Mouse (Mus musculus): ENCODE results near the gene Ift27.

Ift27 gene

DNA sequence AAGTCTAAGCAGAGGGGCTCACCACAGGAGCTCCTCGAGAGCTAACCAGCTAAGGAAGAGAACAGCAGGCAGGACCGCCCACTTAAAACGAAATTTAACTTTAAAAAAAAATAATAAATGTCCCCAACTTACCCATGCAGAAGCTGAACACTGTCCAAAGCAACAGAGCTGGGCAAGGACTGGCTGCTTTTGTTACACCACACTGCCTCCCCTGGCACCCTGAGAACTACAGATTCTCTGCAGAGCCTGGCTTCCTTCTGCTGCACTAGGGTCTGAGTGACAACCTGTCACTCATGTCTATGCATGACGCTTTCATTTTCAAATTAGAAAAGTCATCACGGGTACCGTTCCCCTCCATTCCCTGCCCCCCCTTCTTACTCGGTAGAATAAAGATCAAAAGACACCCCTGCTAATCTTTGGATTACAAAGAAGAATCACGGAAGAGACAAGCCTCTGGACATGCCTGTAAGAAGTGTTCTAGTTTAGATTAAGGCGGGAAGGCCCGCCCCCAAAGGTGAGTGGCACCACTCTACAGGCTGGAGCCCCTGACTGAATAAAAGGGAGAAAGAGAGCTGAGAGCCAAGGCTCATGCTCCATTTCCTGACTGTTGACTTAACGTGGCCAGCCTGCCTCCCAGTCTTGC lies 1.5 kb downstream of the Ift27 start:
- DNase-seq (ENCODE audit: low spot score) = no peak

DNA sequence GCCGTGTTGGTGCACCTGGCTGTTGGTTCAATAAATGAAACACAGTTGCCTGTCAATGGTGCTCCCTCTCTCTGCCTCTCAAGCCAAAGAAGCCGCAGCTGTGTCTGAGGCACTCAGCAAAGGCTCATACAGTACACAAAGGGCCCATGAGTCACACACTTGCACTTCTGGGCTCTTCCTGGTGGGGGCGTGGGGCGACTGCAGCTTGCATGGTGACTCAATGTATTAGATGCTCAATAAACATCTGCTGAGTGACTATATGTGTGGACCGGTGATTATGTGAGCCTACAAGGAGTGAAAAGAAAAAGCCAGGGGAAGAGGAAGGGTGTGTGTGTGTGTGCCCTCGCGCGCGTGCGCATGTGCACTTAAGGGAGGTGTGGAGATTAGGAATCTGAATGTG lies 2.3 kb downstream of the Ift27 start:
- DNase-seq (ENCODE audit: low spot score) = no peak

DNA sequence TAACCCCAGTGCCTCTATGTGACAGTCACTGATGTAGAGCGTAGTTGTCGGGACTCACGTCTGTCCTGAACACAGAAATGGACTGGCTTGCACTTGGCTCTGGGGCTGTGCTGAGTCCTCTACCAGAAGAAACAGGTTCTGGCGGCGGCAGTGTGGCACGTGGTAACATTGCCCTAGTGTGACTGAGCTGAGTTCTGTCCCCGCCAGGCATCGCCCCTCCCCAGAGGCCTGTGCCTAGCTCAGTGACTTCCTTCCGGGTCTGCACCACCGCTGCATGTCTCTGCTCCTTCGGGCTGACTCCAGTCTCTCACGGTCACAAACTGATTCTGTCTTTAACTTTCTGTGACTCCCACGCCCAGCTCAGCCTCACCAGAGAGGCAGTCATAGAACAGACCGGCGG lies 3.2 kb downstream of the Ift27 start:
- DNase-seq (ENCODE audit: low spot score) = peak; percentile 33

DNA sequence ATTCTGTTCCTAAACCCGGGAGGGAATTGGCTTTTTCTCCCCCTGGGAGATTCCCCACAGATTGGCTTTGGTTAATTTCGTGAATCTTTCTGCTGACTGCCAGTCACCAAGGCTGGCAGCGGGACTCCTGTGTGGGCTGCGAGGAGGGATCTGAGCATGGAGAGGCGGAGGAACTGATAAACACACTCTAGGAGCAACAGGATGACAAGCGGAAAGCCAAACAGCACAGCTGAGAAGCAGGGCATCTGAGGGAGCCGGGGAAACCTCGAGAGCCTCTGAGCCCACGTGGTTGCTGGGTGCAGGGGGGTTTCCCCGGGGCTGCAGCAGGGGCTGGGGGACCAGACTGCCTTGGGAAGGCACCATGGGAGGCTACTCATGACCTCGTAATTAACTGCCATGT lies 4.3 kb downstream of the Ift27 start:
- no peak for DNase-seq (ENCODE audit: low spot score)

DNA sequence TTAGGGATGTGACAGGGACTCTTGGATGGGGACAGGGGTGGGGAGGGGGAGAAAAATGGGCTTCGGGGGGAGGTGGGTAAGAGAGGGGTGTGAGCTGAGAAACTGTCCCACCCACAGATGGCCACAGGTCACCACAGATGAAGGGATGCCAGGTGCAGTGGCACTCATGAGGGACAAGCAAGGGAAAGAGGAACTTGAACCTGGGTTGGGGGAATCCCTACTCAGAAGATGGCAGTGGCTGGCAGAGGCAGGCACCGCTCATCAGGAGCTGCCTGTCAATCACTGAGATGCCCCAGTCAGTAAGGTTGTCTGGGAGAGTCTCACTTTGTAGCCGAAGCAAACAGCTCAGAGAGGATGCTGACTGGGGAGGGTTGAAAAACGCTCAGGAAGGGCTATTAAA lies 8.6 kb downstream of the Ift27 start:
- peak; percentile 27 for DNase-seq (ENCODE audit: low spot score)

DNA sequence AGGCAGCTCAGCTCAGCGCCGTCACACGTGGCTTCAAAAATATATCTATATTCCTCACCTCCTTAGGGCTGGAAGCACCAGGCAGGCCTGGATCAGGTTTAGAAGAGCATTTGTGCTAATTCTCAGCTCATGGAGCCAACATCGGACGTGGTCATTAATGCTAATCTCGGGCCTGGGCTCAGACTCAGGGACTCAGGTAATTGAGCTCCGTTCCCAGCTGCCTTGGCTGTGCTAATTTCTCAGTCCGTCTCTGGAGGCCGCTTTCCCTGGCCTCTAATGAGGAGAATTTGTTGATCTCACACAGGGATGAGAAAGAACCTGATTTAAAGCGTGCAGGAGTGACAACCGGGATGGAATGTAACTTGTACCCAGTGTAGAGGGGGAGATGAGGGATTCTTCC lies 9.4 kb downstream of the Ift27 start:
- DNase-seq (ENCODE audit: low spot score) = no peak

DNA sequence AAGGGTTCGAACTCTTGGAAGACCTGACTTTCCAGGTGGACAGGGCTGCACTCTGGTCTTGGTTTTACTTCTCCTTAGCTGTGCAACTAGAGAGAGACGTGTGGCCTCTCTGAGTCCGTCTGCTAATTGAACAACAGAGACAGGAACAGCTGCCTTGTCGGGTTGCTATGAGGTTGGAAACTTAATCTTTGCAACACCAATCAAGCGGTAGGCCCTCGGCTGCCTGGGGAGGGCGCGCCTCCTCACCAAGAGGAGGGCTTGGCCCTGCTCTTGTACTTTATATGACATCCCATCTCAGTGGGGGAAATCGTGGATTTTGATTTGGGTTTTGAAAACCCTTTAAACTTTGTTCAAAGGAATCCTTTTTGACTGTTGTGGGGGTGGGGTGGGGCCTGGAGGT lies 12.0 kb downstream of the Ift27 start:
- no peak for DNase-seq (ENCODE audit: low spot score)

DNA sequence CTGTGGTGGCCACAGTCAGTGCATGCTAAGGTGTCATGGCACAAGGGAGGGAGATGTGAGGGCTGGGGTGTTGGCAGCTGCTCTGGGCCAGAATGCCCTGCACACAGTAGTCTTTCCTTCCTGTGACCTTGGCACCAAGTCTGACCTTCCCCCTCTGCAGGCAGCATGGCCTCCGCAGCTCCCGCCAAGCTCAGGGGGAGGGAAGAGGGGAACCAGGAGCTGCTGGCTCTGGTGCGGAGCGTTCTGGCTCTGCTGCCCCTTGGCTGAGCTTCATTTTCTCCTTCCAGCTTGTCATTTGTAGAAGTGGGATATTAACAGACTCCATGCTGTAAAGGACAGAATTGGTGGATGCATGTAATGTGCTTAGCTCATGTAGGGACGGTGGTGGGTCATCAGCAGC lies 15.6 kb downstream of the Ift27 start:
- no peak for DNase-seq (ENCODE audit: low spot score)

DNA sequence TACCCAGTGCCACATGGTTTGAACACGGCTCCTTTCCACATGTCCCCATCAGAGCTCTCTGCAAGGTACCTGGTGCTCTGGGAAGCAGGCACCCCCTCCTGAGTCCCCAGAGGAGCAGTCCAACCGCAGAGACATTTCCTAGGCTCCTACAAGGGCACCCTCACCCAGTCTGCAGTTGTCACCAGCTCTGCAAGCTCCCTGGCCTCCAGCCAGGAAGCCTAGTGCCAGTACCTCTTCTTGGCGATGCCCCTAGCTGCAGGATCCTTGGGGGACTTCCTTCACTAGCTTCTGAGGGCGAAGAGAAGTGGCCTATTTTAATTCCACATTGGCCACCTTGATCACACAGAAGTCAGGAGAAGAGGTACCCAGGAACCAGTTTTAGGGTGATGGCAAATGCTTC lies 16.1 kb downstream of the Ift27 start:
- no peak for DNase-seq (ENCODE audit: low spot score)

DNA sequence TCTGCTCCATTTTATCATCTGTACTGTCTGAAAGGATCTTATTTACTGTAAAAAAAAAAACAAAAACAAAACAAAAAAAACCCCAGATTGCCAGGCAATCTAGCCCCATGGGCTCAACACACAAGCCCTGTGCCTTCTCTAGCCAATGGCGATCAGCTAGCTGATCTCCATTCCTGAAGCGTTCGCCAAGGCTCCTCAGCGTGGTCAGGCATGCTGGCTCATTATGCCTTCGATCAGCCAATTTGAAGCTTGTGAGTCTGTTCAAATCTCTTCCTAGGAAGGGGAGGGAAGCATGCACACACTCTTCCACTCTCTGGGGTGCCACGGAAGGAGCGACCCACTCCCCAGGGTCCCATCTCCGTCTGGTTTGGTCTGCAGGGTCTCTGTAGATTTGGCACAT lies 16.6 kb downstream of the Ift27 start:
- DNase-seq (ENCODE audit: low spot score) = no peak

DNA sequence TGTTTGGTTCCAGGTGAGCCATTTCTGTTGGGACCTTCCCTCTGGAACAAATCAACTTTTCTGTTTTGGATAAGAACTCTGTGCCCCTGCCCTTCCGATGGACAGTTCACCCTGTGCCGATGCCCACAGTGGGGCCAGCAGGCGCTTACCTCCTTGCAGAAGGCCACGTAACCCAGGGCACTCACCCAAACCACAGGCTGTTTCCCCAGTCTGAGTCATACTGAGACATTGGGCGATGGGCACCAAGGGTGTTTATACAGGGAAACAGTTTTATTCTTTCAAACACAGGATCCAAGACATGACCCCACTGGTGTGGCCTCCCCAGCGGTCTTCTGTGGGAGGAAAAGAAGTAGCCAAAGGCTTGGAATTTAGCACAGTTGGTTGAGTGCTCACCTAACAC lies 18.5 kb downstream of the Ift27 start:
- DNase-seq (ENCODE audit: low spot score) = no peak

DNA sequence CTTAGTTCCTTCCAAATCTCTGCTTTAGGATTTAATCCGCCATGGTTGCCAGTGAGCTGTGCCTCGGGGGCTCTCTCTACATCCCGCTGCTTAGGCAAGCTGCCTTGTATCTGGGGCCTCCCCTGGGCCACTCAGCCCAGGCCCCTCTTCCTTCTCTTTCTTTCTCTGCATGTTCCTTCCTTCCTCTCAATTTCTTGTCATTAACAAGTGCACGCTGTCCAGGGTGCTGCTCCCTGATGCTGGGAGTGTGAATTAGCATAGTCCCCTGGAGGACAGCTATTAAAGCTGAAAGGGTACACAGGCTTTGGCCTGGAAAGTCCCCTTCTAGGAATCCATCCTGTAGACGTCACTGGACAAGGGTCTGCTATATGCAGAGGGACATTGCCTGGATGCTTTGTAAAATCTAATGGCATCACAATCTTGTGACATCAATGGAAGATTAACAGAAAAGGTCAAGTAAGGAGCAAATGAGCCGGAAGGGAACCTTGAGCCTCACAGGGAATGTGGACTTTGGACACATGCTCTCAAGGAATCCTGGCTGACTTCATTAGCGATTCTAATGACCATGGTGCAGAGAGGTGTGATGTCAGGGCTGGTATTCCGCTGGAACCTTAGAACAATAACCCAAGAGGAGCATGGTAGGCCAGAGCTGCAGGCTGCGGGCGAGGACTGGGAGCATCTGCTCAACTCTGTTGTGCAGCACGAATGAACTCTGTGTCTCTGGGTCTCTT lies 20.7 kb downstream of the Ift27 start:
- DNase-seq (ENCODE audit: low spot score) = no peak

DNA sequence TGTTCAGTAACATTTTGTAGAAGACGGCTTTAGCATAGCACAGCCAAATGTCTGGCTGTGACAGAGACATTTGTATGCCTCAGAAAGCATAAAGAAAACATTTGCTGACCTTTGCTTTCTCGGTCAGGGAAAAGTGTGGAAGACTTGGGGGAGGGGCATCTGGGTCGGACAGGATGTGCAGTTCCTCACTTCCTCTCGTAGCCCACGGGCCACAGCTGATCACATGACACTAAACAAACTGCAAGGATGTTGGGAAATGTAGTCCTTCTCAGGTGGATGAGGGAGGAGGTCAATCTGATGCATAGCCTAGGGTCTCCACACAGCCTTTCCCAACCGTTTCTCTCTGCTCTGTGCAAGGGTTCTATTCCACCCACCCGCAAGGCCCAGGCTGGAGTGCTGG lies 25.3 kb downstream of the Ift27 start:
- DNase-seq (ENCODE audit: low spot score) = no peak

DNA sequence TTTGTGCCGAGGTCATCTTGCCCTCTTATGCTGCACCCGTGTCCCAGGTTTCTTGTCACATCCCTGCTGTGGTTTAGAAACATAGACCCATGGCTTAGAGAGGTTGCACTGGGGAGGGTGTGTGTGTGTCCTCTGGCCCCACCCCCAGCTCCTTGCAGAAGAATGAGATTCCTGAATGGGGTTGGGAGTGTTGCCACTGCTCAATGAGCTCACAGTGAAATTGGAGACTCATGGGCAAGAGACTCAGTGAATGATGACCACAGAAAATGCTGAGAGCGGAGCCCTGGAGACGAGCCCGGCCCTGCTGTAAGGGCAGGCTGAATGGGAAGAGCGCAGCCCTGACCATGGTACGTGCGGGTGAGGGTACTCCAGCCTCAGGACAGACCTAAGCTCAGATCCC lies 33.7 kb downstream of the Ift27 start:
- DNase-seq (ENCODE audit: low spot score) = no peak

DNA sequence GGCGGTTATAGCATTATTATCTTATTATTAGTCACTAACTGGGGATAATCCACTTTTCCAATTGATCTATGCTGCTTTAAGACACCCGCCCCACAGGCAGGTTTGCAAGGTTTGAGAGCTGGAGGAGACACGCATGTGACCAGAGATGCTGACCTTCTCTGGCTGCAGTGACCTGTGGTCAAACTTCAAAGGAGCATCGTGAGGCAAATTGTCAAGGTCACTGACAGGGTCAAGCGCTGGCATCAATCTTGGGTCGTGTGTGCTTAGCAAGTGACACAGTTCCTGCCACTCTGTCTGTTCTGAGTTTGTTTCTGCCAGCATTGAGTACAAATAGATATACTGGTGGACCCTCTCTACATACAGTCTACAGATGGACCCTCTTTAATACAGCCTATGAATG lies 39.3 kb downstream of the Ift27 start:
- no peak for DNase-seq (ENCODE audit: low spot score)

DNA sequence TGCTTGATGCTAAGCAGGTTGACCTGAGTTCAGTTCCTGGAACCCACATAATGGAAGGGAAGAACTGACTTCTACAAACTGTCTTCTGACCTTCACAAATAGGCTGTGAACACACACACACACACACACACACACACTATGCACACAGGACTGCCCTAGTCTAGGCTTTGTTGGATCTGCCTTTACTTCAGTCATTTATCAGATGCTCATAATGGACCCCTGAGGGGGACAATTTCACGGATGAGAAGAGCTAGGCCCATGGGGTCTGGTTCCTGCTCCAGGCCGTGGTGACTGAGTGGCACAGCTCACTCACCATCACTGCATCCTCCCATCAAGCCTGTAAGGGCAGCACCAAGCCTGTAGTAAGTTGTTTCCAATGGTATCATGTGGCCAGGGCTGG lies 40.5 kb downstream of the Ift27 start:
- no peak for DNase-seq (ENCODE audit: low spot score)

DNA sequence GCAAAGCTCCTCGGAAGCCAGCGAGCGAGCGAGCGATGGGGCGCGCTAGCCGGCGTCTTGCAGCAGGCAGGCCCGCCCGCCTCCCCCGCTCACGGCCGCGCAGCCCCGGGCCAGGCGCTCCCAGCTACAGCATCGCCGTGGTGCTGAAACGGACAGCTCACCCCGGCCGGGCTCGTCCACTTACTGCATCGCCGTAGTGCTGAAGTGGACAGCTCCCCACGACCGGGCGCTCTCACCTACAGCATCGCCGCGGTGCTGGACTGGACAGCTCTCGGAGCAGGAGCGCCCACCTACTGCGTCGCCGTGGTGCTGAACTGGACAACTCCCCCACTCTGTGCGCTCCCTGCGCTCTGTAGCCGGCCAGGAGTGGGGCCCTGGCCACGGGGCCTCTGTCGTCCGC lies 54.2 kb downstream of the Ift27 start, which contains the start of gene Cacng2:
Cacng2 (minus strand) TSS at position 325 of the 400 bp plus-strand sequence.
- peak; percentile 57 for DNase-seq (ENCODE audit: low spot score)

DNA sequence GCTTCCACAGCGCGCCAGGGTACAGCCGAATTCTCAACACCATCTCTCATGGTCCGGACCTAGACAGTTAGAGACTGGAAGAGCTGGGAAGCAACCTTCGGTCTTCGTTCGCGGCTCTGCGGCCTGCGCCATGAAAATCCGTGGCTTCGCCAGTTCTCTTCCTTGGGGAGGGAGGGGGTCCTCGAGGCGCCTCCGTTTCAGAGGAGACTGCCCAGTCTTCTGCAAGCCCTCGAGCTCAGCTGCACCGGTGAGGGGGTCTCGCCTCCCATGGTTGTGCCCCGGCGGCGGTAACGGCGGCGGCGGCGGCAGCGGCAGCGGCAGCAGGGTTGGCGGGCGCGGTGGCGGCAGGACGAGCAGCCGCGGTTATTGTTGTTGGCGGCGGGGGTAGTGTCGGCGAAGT lies 54.7 kb downstream of the Ift27 start:
- no peak for DNase-seq (ENCODE audit: low spot score)

DNA sequence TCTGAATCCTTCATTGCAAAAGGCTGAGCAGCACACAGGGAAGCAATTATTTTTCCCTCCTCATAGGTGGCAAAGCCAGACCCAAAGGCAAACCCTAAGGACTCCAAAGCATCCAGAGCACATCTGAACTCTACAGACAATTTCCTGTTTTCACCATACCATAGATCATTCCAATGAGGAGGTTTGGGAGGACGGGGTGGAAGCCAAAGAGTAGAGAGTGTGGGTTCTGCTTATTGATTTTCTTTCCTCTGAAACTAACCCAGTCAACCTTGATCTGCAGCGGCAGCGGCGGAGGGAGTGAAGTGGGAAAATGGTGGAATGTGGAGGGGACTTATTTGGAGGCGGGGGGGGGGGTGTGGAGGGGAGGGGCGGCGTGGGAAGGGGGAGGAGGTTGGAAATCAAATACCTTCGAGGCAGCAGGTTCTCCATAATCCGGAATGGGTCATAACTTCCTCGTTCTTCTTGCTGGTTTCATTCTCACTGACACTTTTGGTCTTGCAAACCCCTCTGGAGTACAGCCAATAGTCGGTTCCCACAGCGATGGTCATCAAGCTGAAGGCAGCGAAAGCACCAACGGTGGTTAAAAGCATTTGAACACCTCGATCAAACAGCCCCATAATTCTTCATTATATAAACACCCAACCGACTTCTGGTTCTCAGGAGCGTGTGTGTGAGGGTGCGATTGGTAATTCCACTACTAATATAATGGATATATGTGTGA lies 55.5 kb downstream of the Ift27 start:
- no peak for DNase-seq (ENCODE audit: low spot score)

DNA sequence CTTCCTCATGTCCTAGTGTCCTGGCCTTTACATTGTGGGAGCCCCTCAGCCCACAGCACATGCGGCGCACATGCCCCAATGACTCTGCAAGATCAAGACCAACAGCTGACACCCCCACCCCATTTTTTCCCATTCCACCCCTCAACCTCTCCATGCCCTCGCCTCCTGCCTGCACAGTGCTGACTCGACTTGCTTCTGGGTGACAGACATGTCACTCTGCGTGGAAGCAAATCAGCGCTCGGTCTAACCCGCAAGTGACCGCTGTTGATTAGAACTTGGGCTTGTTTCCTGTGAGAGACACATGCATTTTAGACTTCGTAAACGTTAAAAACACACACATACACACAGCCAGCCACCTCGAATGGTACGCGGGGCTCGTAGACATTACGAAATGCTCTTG lies 56.2 kb downstream of the Ift27 start:
- no peak for DNase-seq (ENCODE audit: low spot score)

DNA sequence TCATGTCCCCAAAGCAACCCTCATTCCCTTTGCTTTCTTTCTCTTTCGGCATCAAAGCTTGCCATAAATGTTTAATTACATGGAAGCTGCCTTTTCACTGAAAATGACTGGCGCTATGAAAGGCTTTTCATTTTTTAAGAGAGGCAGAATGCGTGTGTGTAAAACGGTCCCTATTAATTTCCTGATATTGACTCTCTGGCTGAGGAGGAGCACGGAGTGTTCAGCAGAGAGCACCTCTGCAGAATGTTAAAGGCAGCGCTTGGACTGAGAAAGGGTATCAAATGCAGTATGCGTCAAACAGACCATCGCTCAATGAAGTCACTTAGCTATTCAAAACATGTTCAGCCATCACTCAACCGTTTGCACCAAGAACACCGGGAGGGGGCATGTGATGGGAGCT lies 57.0 kb downstream of the Ift27 start:
- no peak for DNase-seq (ENCODE audit: low spot score)

DNA sequence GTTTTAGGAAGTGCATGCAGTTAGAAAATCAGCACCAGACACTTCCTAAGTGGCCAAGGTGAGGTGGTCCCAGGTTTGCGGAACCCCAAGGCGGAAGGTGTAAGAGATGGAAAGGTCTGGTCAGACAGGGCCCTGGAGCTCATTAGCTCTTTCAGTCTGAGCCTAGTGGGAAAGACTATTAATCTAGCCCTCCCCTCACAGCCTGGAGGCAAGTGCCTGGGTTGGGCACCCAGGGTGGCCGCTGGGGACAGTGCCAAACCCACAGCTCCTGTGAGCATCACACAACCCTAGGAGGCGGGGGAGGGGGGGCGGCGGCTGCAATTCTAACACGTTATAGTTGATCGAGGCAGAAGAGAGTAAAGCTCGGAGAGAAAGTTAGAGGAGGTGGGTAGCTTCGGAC lies 57.7 kb downstream of the Ift27 start:
- DNase-seq (ENCODE audit: low spot score) = no peak
